Mouse (Mus musculus) mouse trophoblast stem cell (cell line): ENCODE results near the gene Dzip3.

Source experiments
- in situ Hi-C, 2 experiments: fragments of 300-500 bp; cut with MseI, MboI; formaldehyde crosslinking; loops; 2 replicates in 1 of 2; 3 replicates in 1 of 2; pipeline ENCODE4 v1.15.1; 2025

Gene Dzip3

GRCm38 (mm10) chr16:48993559-48994342 lies at the start of gene Dzip3, which contains the start of gene Cip2a:
Gene Dzip3 (minus strand): TSS chr16:48994165.
Gene Cip2a (plus strand): TSS chr16:48994185.
- in situ Hi-C loops, result no loop called here

- in situ Hi-C loops, result no loop called here
Measured at GRCm38 (mm10) chr16:49040554-49041221, 46.7 kb upstream of the Dzip3 start.

- in situ Hi-C loops, result no loop called here
Measured at GRCm38 (mm10) chr16:49037771-49038170, 43.8 kb upstream of the Dzip3 start.

- in situ Hi-C loops, result no loop called here
Measured at GRCm38 (mm10) chr16:49035852-49036251, 41.9 kb upstream of the Dzip3 start.

GRCm38 (mm10) chr16:49016620-49017332 lies 22.8 kb upstream of the Dzip3 start:
- in situ Hi-C loops, result no loop called here

- in situ Hi-C loops, result no loop called here
Measured at GRCm38 (mm10) chr16:49004151-49004550, 10.2 kb upstream of the Dzip3 start.

GRCm38 (mm10) chr16:48994343-48994693 lies 353 bp upstream of the Dzip3 start:
- in situ Hi-C loops, result no loop called here

GRCm38 (mm10) chr16:48993231-48993558 lies 770 bp downstream of the Dzip3 start:
- in situ Hi-C loops, result no loop called here

GRCm38 (mm10) chr16:48992437-48993230 lies 1.3 kb downstream of the Dzip3 start:
- in situ Hi-C loops, result no loop called here

GRCm38 (mm10) chr16:48989700-48990099 lies 4.3 kb downstream of the Dzip3 start:
- in situ Hi-C loops, result no loop called here

GRCm38 (mm10) chr16:48985034-48985627 lies 8.8 kb downstream of the Dzip3 start:
- in situ Hi-C loops, result no loop called here

- in situ Hi-C loops, result no loop called here
Measured at GRCm38 (mm10) chr16:48979965-48980364, 14.0 kb downstream of the Dzip3 start.

GRCm38 (mm10) chr16:48973548-48973947 lies 20.4 kb downstream of the Dzip3 start:
- in situ Hi-C loops, result no loop called here

GRCm38 (mm10) chr16:48972996-48973395 lies 21.0 kb downstream of the Dzip3 start:
- in situ Hi-C loops, result no loop called here

GRCm38 (mm10) chr16:48941805-48942204 lies 52.2 kb downstream of the Dzip3 start:
- in situ Hi-C loops, result loop anchor here in 1 of 2 experiments (25.0 kb wide), 1 partner anchor 355 kb away; no protein-coding TSS in a partner anchor

GRCm38 (mm10) chr16:48923724-48924123 lies 70.2 kb downstream of the Dzip3 start:
- in situ Hi-C loops, result no loop called here

GRCm38 (mm10) chr16:48913206-48913605 lies 80.8 kb downstream of the Dzip3 start:
- in situ Hi-C loops, result no loop called here

GRCm38 (mm10) chr16:48911184-48911583 lies 82.8 kb downstream of the Dzip3 start:
- in situ Hi-C loops, result no loop called here

- in situ Hi-C loops, result no loop called here
Measured at GRCm38 (mm10) chr16:48899868-48900267, 94.1 kb downstream of the Dzip3 start.

GRCm38 (mm10) chr16:48890733-48891132 lies 103.2 kb downstream of the Dzip3 start:
- in situ Hi-C loops, result no loop called here
